Mouse (Mus musculus) spleen, postnatal 14 days (tissue): ENCODE data around the gene Rps6ka1.
A peak's percentile ranks its signal among the peaks of the same experiment; 100 is the strongest.
"Not testable (repeated sequence)": the region's sequence is repeated elsewhere in the genome, so short reads cannot be mapped to it uniquely, and the experiment has no call there.

ENCODE experiments used
- DNase-seq, 2 experiments: peaks; one replicate each; pipeline ENCODE4 v3.0.0; 2021 to 2022; ENCODE audit warnings: low spot score in 2 of 2

Rps6ka1 gene

DNA sequence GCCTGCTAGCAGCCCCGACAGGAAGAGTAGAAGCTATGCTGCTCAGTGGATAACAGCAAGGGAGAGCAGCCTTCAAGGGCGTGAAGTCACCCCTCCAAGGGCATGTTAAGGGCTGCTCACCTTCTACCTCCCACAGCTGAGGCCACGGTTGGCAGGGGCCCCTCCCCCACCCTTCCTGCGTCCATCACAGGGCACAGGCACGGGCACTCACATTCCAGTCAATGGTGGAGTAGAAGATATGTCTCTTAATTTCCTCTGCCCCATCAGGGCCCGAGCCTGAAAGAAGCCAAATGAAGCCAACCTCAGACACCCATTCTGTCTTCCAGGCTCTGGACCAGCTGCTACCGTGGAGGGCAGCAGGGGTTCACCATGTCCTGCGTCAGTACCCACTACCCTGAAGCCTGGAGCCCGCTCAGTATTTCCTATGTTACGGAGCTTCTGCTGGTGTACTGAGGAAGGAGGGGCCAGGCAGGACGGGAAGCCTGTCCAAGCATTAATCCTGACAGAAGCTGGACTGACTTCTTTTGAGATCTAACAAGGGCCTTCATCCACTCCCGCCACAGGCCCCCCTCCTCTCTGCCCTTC is 23.7 kb downstream of the Rps6ka1 start:
- DNase-seq = no peak

DNA sequence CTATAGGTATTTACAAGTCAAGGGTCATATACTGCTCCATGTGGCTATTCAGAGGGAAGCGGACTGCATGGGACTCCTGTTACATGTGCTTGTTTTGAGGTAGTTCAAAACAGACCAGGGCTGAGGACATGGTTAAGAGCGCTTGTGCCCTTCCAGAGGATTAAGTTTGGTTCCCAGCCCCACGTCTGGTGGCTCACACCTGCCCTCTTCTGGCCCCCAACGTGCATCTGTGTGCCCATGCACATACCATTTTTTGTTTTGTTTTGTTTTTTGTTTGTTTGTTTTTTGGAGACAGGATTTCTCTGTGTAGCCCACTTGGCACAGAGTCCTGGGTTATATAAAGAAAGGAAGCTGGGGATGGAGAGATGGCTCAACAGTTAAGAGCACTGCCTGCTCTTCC is 30.1 kb downstream of the Rps6ka1 start:
- DNase-seq = no peak

DNA sequence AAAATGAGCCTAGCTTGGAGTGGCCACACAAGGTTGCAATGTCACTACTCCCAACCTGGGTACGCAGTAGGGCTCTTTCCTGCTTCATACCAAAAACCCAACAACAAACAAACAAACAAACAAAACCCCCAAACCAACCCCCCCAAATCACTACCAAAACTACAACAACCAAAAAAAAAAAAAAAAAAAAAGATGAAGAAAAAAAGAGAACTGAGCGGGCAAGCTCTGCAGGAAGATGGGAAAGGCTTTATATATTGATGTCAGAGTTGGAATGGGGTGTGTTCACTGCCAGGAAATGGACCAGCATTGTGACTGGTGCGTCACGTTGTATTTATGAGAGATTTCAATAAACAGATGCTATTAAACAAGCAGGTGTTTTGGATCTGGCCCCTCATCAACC is 33.0 kb downstream of the Rps6ka1 start:
- no peak for DNase-seq

DNA sequence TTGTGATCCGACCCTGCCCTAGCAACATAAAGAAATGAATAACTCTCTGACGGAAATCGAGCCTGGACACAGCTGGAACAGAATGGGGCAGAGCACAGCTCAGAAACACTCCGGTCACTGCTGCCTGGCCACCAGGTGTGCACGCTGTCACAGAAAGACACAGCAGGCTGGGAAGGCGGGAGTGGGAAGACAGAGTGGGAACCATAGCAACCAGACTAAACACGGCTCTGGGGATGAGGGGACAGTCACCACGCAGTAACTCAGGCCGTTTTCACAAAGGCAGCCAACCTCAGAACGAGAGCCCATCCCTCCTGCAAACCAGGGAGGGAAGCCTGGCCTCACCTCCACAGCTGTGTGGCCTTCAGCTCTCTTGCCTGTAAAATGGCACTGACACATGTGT is 34.0 kb downstream of the Rps6ka1 start:
- DNase-seq = no peak

DNA sequence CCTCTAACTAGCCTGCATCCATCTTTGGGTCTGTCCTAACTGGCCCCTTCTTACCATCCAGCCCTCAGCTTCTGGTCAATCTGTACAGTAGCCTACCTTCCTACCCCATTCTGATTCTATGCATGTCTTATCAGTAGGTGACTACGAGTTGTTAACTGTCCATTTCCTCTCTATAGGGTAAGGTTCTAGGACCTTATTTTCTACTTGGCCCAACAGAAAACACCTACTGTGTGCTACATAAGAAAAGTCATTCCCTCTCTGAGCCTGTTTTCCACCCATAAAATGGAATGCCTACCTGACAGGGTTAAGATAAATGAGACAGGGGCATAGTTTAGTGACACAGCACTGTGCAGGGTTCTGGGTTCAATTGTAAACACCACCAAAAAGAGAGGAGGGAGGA is 41.0 kb downstream of the Rps6ka1 start:
- no peak for DNase-seq

DNA sequence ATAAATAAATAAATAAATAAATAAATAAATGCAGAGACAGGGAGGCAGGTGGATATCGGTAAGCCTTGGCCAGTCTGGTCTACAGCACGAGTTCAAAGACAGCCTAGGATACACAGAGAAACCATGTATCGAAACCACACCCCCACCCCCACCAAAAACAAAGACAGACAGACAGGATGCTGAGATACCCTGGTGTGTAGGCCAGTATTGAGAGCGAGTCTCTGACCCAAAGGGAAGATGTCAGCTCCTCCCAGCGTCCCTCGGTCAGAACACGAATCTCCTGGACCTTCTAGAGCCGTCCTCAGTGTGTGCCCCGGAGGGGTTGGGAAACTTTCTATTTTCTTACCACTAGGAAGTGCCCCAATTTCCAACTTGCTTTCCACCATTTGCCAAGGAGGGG is 42.5 kb downstream of the Rps6ka1 start:
- DNase-seq = no peak

DNA sequence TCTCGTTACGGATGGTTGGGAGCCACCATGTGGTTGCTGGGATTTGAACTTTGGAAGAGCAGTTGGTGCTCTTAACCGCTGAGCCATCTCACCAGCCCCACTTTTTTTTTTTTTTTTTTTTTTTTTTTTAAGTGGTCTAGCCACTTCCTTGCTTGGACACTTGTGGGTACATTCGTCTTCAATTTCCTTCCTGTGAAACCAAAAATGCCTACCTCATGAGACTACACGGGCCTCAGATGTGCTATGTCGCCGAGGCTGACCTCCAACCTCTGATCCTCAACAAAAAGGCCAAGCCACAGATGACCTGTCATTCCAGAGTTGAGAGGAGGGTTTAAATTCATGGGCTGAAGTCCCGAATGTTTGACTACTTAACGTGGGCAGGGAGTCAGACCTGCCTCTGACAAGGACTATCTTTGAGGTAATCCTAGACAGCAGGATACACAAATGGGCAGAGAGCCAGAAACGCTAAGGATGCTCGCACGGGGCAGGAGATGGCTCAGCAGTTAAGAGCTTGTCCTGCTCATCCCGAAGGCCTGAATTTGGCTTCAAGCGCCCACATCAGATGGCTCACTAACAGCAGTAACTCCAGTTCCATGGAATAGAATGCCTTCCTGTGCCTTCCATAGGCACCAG is 43.3 kb downstream of the Rps6ka1 start:
- no peak for DNase-seq

DNA sequence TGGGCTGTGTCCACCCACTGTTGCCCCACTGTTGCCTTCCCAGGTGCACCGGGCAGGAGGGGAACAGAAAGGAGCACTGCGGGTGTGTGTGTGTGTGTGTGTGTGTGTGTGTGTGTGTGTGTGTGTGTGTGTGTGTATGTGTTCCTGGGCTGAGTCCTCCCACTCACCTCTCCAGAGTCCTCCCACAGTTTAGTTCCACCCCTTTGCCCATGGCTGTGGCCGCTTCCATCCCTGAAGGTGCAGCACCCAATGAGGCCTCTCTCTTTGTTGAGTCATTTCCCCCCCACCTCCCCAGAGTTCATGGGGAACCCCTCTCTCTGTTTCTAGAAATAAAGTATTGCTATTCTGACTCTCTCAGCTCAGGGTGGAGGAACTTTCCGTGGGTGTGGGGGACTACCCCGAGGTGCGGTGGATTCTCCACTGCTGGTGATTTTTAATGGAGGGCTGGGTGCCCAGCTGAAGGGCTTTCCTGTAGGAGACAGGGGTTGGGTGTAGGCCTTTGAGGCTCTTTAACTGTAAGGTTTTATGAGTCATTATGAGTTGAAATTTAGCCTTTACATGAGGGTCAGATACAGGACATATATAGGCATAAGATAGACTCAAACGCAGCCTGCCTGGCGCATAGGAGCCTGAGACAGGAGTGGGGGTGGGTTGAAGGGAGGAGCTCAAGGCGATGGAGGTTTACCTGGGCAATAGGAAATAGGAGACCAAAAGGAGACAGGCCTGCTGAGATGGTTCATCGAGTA is 44.4 kb downstream of the Rps6ka1 start:
- DNase-seq = no peak

DNA sequence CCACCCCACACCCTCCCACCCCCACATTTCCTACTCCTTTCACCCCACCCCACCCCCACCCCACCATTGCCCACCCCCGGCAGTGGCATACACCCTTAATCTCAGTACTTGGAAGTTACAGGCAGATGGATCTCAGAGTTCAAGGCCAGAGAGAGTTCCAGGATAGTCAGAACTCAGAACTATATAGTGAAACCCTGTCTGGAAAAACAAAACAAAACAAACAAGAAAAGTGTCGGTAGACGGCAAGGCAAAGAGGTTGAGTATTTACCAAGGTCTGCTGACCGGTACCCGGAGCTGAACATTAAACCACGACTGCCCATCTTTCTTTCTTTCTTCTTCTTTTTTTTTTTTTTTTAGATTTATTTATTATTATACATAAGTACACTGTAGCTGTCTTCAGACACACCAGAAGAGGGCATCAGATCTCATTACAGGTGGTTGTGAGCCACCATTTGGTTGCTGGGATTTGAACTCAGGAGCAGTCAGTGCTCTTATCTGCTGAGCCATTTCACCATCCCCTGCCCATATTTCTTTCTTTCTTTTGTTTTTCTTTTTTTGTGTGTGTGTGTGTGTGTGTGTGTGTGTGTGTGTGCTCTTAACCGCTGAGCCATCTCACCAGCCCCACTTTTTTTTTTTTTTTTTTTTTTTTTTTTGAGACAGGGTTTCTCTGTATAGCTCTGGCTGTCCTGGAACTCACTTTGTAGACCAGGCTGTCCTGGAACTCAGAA is 45.7 kb downstream of the Rps6ka1 start:
- not testable (repeated sequence) for DNase-seq

DNA sequence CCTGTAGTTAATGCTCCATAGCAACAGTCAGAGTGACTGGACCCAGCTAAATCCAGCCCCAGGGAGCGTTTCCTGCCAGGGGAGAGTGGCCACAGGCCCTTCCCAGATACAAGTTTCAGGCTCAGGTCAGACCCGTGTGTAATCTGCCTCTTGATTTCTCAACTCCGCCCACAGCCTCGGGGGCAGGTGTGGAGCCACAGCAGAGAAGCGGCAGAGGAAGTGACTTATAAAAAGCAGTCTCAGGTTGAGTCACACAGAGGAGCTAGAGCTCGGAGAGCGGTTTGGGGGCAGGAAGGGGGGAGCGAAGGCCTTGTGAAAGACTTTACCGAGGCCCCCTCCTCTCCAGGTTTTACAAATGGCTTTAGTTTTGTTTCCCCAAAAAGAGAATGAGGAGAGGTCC is 46.6 kb downstream of the Rps6ka1 start:
- peak; percentile 57 to 60 for DNase-seq

DNA sequence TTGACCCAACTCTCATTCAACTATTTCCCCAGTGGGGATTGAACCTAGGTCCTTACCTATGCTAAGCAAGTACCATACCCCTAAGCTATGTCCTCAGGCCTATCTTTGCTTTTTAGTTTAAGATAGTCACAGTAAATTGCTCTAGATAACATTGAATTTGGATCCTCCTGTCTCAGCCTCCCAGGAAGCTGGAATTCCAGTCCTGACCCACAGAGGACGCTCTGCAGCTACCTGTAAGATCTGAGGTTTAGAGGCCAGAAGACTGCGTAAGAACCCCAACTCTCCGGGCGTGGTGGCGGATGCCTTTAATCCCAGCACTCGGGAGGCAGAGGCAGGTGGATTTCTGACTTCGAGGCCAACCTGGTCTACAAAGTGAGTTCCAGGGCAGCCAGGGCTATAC is 47.1 kb downstream of the Rps6ka1 start:
- DNase-seq = no peak

DNA sequence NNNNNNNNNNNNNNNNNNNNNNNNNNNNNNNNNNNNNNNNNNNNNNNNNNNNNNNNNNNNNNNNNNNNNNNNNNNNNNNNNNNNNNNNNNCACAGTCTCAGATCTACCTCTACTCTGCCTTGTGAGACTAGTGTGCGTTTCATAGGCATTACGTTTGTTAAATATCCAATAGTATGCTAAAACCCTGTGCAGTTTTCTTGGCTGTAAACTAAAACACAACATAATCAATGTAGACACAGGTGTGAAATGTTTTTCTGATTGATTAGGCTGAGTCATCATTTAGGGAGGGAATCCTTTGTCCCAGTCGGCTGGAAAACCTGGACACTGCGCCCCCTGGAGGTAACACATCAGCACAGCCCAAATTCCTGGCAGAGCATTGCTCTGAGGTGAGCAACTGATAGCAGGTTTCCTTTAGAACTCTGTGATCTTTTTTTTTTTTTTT is 48.2 kb downstream of the Rps6ka1 start:
- no peak for DNase-seq

DNA sequence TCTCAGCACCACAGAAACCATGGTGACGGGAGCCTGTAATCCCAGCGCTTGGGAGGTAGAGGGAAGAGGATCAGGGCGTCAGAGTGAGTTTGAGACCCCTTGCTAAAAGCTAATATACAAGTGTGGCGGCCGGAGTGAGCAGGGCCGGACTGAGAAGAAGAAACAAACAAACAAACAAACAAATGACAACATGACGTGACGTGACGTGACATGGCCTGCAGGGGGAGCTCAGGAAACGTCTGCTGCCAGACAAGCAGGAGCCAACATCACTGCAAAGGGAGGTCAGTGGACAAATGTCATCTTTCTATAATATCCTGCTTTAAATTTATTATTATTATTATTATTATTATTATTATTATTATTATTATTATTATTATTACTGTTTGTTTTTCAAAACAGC is 51.0 kb downstream of the Rps6ka1 start:
- DNase-seq = peak in 1 of 2 experiments; percentile 42

DNA sequence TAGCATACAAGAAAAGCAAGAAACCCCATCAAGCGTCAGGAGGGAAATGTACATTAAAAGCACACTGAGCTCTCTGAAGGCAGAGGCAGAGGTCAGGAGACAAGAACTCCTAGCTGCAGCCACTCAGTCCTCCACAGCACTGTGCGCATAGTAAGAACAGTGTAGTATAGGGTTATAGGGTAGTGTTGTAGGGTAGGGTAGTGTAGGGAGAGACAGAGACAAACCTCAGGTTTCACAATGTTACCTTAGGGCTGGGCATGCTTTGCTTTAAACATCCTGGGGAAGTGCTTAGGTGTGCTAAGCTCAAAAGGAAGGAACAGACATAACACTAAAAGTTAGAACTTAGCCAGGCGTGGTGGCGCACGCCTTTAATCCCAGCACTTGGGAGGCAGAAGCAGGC is 52.4 kb downstream of the Rps6ka1 start:
- no peak for DNase-seq

DNA sequence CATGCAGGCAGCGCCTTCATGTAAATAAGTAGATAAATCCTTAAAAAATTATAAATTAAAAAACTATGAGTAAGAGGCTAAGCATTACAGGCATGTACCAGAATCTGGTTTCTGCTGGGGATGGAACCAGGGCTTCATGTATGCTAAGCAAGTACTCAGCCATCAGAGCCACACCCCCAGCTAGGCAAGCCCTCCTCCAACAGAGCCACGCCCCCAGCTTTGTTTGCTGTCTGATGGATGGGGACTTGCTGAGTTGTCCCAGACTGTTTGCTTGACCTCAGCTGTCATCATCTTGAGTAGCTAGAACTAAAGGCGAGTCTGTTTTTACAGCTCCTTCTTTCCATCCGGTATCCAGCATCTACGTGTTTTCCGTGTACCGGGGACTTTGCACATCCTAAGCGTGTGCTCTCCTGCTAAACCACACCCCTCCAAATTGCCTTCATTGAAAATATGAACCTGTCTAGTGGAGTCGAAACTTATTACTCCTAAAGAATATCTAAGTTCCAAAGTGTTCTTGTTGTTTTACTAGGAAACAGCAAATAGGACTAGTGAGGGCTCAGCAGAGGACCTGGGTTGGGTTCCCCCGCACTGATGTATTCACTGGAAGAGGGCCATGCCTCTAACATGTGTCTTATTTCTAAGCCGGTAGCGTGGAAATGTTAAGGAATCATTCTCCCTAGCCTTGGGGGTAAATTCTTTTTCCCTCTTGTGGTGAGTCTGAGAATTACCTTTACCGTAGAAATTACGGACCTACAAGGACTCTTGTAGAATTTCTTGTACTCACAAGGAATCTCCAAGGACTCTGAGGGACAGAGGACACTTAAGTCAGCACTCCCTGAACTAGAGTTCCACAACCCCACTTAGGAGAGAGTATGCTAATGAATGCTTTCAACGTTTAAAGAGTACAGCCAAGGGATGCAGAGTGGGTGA is 54.4 kb downstream of the Rps6ka1 start:
- no peak for DNase-seq

DNA sequence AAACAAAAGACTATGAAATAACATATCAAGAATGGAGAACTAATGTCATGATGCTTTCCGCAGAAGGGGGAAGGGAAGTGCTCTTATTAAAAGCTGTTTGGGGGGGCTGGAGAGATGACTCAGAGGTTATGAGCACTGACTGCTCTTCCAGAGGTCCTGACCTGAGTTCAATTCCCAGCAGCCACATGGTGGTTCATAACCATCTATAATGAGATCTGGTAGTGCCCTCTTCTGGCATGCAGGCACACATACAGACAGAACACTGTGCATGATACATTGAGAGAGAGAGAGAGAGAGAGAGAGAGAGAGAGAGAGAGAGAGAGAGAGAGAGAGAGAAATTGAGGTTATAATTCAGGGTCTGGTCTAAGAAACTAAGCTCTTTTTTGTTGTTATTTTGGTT is 57.1 kb downstream of the Rps6ka1 start:
- no peak for DNase-seq

DNA sequence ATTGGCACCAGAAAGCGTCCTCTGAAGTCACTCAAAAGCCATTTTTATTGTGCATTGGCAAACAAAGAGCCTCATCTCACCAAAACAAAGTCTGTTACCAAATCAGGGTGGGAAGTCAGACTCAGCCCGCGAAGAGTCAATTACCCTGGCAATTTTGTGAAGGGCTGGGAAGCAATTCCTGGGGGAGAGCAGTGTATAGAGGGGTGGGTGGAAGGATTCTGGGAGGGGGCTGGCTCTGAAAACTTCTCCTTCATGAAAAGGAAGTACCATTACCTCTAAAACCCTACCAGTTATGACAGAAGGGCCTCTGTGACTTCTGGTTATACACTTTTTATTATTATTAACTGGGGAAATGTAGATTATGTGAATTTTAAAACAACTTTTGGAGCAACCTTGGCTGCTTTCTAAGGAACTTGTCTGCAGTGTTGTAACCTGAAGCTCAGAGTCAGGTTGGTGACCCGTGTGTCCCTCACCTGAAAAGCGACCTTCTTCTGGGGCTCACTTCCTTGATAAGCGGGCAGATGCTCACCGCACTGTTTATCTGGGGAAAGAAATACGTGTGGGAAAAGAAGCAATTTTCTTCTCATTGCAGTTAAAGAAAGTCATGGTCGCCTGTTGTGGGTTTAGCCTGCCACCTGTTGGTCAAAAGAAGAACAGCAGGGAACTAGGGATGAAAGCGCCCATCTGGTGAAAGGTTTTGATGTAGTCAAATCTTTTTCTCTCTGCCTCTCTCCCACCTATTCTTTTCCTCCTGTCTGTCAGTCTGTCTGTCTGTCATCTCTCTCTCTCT is 58.1 kb downstream of the Rps6ka1 start:
- DNase-seq = peak; percentile 49 to 73

DNA sequence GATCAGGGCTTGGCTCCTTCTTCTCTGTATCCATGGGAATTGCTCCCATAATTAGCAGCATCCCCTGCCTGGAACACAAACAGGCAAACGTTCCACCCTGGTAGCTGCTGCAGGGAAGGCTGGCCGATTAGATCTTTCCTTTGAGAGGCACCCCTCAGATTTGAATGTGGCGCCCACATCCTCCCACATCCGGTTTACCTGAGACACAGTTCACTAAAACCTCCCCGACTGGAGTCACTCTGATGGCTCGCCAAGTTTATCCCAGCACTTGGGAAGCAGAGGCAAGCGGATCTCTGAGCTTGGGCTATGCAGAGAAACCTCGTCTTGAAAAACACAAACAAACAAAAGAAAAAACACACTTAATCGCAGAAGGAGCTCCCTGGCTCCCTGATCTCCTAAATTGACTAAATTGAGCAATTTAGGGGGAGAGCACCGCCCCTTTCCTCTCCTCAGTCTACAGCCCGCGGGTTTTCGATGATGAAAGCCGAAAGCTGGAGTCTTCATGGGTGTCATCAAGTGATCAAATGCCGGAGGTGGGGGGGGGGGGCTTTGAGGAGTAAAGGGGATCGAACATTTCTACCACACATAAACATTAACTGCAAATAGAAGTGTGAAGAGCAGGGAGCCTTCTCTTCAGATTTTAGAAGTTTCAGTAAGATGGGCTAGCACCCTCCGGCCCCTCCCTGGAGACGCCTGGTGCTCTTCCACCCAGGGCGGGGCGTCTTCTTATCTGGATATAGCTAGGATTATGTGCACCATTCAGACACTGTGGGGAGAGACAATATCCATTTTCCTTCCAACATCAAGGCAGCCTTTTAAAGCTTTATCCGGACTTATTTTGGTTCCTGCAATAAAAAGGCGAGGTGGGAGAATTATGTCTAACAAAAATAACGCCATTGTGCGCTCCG is 59.5 kb downstream of the Rps6ka1 start:
- DNase-seq = no peak

DNA sequence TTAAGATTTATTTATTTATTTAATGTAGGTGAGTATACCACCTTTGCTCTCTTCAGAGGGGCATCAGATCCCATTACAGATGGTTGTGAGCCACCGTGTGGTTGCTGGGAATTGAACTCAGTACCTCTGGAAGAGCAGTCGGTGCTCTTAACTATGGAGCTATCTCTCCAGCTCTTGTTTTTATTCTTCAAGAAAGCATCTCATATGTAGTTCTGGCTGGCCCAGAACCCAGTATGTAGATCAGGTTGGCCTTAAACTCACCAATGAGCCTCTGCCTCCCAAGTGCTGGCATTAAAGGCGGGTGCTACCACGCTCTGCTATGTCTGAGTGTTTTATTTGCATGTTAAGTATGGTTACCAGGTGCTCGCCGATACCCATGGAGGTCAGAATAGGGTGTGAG is 60.2 kb downstream of the Rps6ka1 start:
- no peak for DNase-seq

DNA sequence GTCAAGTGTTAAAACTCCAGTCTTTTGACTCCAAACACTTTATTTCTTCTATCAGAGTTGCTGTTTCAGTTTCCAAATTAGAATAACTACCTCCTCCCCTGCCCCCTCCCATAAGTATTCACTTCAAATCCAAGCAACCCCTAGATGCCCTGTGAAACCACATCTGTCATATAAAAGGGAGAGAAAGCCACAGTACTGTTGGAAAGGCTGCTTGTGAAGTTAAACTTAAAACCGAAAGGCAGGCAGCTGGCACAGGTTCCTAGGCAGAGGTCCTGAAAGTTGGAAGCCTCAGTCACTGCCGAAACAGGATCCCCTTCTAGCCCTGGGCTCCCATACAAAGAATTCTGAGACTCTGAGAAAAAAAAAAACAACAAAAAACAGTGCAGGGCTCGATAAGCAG is 61.9 kb downstream of the Rps6ka1 start:
- DNase-seq = no peak
